Mouse (Mus musculus) CH12.LX (cell line): ENCODE measurements at regions not wholly inside any gene's neighbourhood (a gene's known extent, or its start where the extent isn't known, plus 50 kb on each side); places are given as distances from the start of the nearest gene placed in this dataset.

Experiments
- DNase-seq: peaks from one replicate; pipeline ENCODE4 v3.0.0-alpha.2; 2013; ENCODE audit errors: extremely low read depth
- H3K27ac ChIP-seq: 2 replicates; pipeline ENCODE4 v1.5.1; 2012; ENCODE audit warnings: low read depth, mild to moderate bottlenecking, control low read depth, moderate library complexity; ENCODE audit not compliant: insufficient read depth
- H3K27me3 ChIP-seq: replicated peaks from 2 replicates; pipeline ENCODE3; 2012; ENCODE audit warnings: inconsistent platforms
- H3K36me3 ChIP-seq, 2 experiments: replicated peaks in 1 of 2; 2 replicates each; pipeline versions ENCODE3 to v1.6.1; 2012; ENCODE audit warnings: inconsistent platforms in 1 of 2, low read length in 1 of 2, mild to moderate bottlenecking in 1 of 2, mixed read lengths in 1 of 2, moderate library complexity in 1 of 2; ENCODE audit not compliant: control insufficient read depth in 1 of 2, insufficient read depth in 1 of 2
- H3K4me1 ChIP-seq, 2 experiments: 2 replicates each; pipeline ENCODE4 v1.6.1; 2012; ENCODE audit warnings: inconsistent platforms in 1 of 2, moderate library complexity in 1 of 2; ENCODE audit not compliant: insufficient read depth in 2 of 2, control insufficient read depth in 1 of 2
- H3K4me2 ChIP-seq: 2 replicates; pipeline ENCODE4 v1.6.1; 2012; ENCODE audit warnings: low read depth, mild to moderate bottlenecking, control low read depth; ENCODE audit not compliant: poor library complexity, insufficient read depth, severe bottlenecking
- H3K4me3 ChIP-seq, 3 experiments: fragments of 150-350 bp in 1 of 3; sonication (generic) in 1 of 3; replicated peaks in 1 of 3; 2 replicates each; pipeline versions ENCODE3 to v1.5.1; 2011 to 2012; ENCODE audit warnings: low read depth in 2 of 3, low read length in 2 of 3, mild to moderate bottlenecking in 2 of 3, moderate library complexity in 2 of 3, control low read depth in 1 of 3, improper control_type of control experiment in 1 of 3, inconsistent platforms in 1 of 3, mixed read lengths in 1 of 3; ENCODE audit not compliant: poor library complexity in 1 of 3
- H3K79me2 ChIP-seq: replicated peaks from 2 replicates; pipeline ENCODE4 v1.6.1; 2012; ENCODE audit warnings: mild to moderate bottlenecking, moderate library complexity; ENCODE audit not compliant: control insufficient read depth, poor library complexity, insufficient read depth, severe bottlenecking; ENCODE audit errors: extremely low read depth
- H3K9ac ChIP-seq: 2 replicates; pipeline ENCODE4 v1.6.1; 2012; ENCODE audit warnings: low read depth, mild to moderate bottlenecking, control low read depth, moderate library complexity; ENCODE audit not compliant: insufficient read depth
- H3K9me3 ChIP-seq: replicated peaks from 2 replicates; pipeline ENCODE3; 2012; ENCODE audit warnings: low read length, inconsistent platforms, mixed read lengths
- BHLHE40 ChIP-seq: IDR thresholded peaks from 2 replicates; pipeline ENCODE4 v1.6.1; 2011; ENCODE audit warnings: mild to moderate bottlenecking, low read depth, low read length, improper control_type of control experiment
- CTCF ChIP-seq, 2 experiments: IDR thresholded peaks in 1 of 2; conservative IDR thresholded peaks in 1 of 2; 2 replicates each; pipeline ENCODE4 v1.5.1; 2011 to 2012; ENCODE audit warnings: low read depth in 2 of 2, low read length in 2 of 2, improper control_type of control experiment in 1 of 2, inconsistent platforms in 1 of 2, mild to moderate bottlenecking in 1 of 2, moderate library complexity in 1 of 2
- ELF1 ChIP-seq: IDR thresholded peaks from 2 replicates; pipeline ENCODE4 v1.6.1; 2014; ENCODE audit warnings: low read depth, mild to moderate bottlenecking, inconsistent platforms, low read length, improper control_type of control experiment
- EP300 ChIP-seq: IDR thresholded peaks from 2 replicates; pipeline ENCODE4 v1.6.1; 2011; ENCODE audit warnings: low read length, improper control_type of control experiment
- ETS1 ChIP-seq: conservative IDR thresholded peaks from 2 replicates; pipeline ENCODE4 v1.6.1; 2012; ENCODE audit warnings: low read depth, mild to moderate bottlenecking, inconsistent platforms, low read length, improper control_type of control experiment, moderate library complexity
- GABPA ChIP-seq: IDR thresholded peaks from 2 replicates; pipeline ENCODE4 v1.6.1; 2012; ENCODE audit warnings: low read depth, low read length, improper control_type of control experiment, inconsistent platforms; ENCODE audit not compliant: insufficient replicate concordance
- HCFC1 ChIP-seq: IDR thresholded peaks from 2 replicates; pipeline ENCODE4 v1.6.1; 2012; ENCODE audit warnings: low read depth, mild to moderate bottlenecking, inconsistent platforms, low read length, improper control_type of control experiment
- IRF4 ChIP-seq: IDR thresholded peaks from 2 replicates; pipeline ENCODE4 v1.6.1; 2014; ENCODE audit warnings: low read depth, mild to moderate bottlenecking, inconsistent platforms, low read length, improper control_type of control experiment
- JUN ChIP-seq: IDR thresholded peaks from 2 replicates; pipeline ENCODE4 v1.6.1; 2011; ENCODE audit warnings: low read depth, mild to moderate bottlenecking, low read length, improper control_type of control experiment, moderate library complexity; ENCODE audit not compliant: insufficient read depth
- KAT2A ChIP-seq: IDR thresholded peaks from 2 replicates; pipeline ENCODE4 v1.6.1; 2012; ENCODE audit warnings: low read length, improper control_type of control experiment, inconsistent platforms; ENCODE audit not compliant: insufficient replicate concordance
- MAFK ChIP-seq: IDR thresholded peaks from 2 replicates; pipeline ENCODE4 v1.6.1; 2011; ENCODE audit warnings: low read length, improper control_type of control experiment; ENCODE audit not compliant: insufficient replicate concordance
- MAX ChIP-seq: IDR thresholded peaks from 2 replicates; pipeline ENCODE4 v1.6.1; 2011; ENCODE audit warnings: low read length, improper control_type of control experiment
- MEF2A ChIP-seq: IDR thresholded peaks from 2 replicates; pipeline ENCODE4 v1.6.1; 2014; ENCODE audit warnings: low read depth, mild to moderate bottlenecking, inconsistent platforms, low read length, improper control_type of control experiment, borderline replicate concordance
- MXI1 ChIP-seq: IDR thresholded peaks from 2 replicates; pipeline ENCODE4 v1.6.1; 2011; ENCODE audit warnings: mild to moderate bottlenecking, low read depth, low read length, improper control_type of control experiment
- NELFE ChIP-seq: IDR thresholded peaks from 2 replicates; pipeline ENCODE4 v1.6.1; 2011; ENCODE audit warnings: low read depth, low read length, improper control_type of control experiment
- NRF1 ChIP-seq: IDR thresholded peaks from 2 replicates; pipeline ENCODE4 v1.6.1; 2014; ENCODE audit warnings: low read depth, mild to moderate bottlenecking, inconsistent platforms, low read length, improper control_type of control experiment, moderate library complexity
- POLR2AphosphoS2 ChIP-seq: IDR thresholded peaks from 2 replicates; pipeline ENCODE4 v1.6.1; 2011; ENCODE audit warnings: low read depth, low read length, improper control_type of control experiment
- RCOR1 ChIP-seq: conservative IDR thresholded peaks from 2 replicates; pipeline ENCODE4 v1.6.1; 2012; ENCODE audit warnings: low read depth, mild to moderate bottlenecking, inconsistent platforms, low read length, improper control_type of control experiment
- SIN3A ChIP-seq: IDR thresholded peaks from 2 replicates; pipeline ENCODE4 v1.6.1; 2012; ENCODE audit warnings: low read length, improper control_type of control experiment, inconsistent platforms
- SMC3 ChIP-seq: IDR thresholded peaks from 2 replicates; pipeline ENCODE4 v1.6.1; 2011; ENCODE audit warnings: low read depth, low read length, improper control_type of control experiment
- TBP ChIP-seq: conservative IDR thresholded peaks from 2 replicates; pipeline ENCODE4 v1.6.1; 2011; ENCODE audit warnings: low read depth, low read length, improper control_type of control experiment
- USF1 ChIP-seq: IDR thresholded peaks from 2 replicates; pipeline ENCODE4 v1.6.1; 2014; ENCODE audit warnings: low read depth, mild to moderate bottlenecking, inconsistent platforms, low read length, improper control_type of control experiment
- USF2 ChIP-seq: conservative IDR thresholded peaks from 2 replicates; pipeline ENCODE4 v1.6.1; 2011; ENCODE audit warnings: low read depth, low read length, improper control_type of control experiment
- ZC3H11A ChIP-seq: IDR thresholded peaks from 2 replicates; pipeline ENCODE4 v1.6.1; 2012; ENCODE audit warnings: low read depth, mild to moderate bottlenecking, inconsistent platforms, low read length, improper control_type of control experiment
- ZMIZ1 ChIP-seq: IDR thresholded peaks from 2 replicates; pipeline ENCODE4 v1.6.1; 2012; ENCODE audit warnings: low read depth, mild to moderate bottlenecking, inconsistent platforms, low read length, improper control_type of control experiment
- ZNF384 ChIP-seq: IDR thresholded peaks from 2 replicates; pipeline ENCODE4 v1.6.1; 2012; ENCODE audit warnings: low read depth, low read length, improper control_type of control experiment, inconsistent platforms
- dilution Hi-C: fragments of 300-500 bp; cut with MboI; formaldehyde crosslinking; loops from 2 replicates; pipeline ENCODE4 v1.14.3; 2020; ENCODE audit warnings: low sequenced_read_pairs; ENCODE audit not compliant: extremely low pct_unique_long_range_greater_than_20kb, extremely low pct_ligation_motif_present
- in situ Hi-C: fragments of 300-500 bp; cut with MboI; formaldehyde crosslinking; loops from 3 replicates; pipeline ENCODE4 v1.14.3; 2019; ENCODE audit warnings: low sequenced_read_pairs, low pct_ligation_motif_present, low pct_unique_long_range_greater_than_20kb, mixed read lengths

DNA sequence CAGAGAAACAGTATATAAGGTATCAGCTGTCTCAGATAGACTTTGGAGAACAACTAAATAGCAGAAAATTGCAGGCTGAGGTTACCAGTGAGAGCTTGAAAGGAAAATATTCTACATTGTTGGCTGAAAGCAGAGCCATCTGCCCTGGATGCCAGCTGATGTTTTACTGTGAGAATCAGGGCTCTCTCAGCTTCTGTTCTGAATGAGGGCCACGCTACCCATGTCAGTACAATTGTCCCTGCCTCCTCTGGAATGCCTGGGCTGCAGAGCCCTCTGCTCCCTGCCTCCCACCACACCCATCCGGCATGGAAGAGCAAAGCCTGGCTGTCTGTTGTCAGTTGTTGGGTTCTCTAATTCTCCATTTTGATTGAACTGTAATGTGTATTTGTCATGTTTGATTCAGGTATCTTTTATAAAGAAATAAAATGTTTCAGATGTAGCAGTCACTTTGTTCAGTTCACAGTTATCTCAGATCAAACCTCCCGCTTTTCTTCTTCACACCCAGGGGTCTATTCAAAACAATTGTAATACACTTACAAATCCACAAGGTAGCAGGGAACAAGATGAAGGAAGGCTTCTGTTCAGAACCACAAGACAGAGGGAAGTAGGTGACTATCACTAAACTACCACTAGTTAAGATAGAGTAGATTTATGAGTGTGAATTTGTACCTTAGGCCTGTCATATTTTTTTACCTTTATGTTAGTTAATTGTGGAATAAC is 404.0 kb upstream of the Pou3f2 start:
- Histone ChIP-seq H3K4me1 (no peaks in the 10 kb centered on the region), H3K27me3 (no peaks in the 10 kb centered on the region), H3K27ac (no peak overlapping the region), H3K9ac (no peak overlapping the region), H3K79me2 (no peaks in the 10 kb centered on the region), H3K4me3 (no peak overlapping the region), H3K4me2 (no peak overlapping the region), H3K9me3 (no peaks in the 10 kb centered on the region), H3K36me3 (no peaks in the 10 kb centered on the region)
- dilution Hi-C loops (no loop called here), in situ Hi-C loops (no loop called here)
- no peak for DNase-seq
- TF ChIP-seq USF2 (no peak), ELF1 (no peak), ZC3H11A (no peak), KAT2A (no peak), MAX (no peak)

- in situ Hi-C loops (no loop called here), dilution Hi-C loops (no loop called here)
- no peaks in the 10 kb centered on the region for H3K9me3 ChIP-seq
- TF ChIP-seq ETS1: no peak
- no peak for TF ChIP-seq MXI1
- TF ChIP-seq IRF4: no peak
- TF ChIP-seq MEF2A: no peak
- no peak for TF ChIP-seq HCFC1
- H3K36me3 ChIP-seq: no peaks in the 10 kb centered on the region
- no peak for DNase-seq
- H3K9ac ChIP-seq: no peak overlapping the region
- H3K4me1 ChIP-seq: no peaks in the 10 kb centered on the region
- H3K27me3 ChIP-seq: no peaks in the 10 kb centered on the region
- no peak overlapping the region for H3K27ac ChIP-seq
- no peak overlapping the region for H3K4me2 ChIP-seq
- no peaks in the 10 kb centered on the region for H3K79me2 ChIP-seq
- H3K4me3 ChIP-seq: no peak overlapping the region
These were observed 392.5 kb upstream of the Pou3f2 start for GRCm38 (mm10) chr4:22880692-22881091.

GRCm38 (mm10) chr4:22875392-22875791 is 387.2 kb upstream of the Pou3f2 start:
- Histone ChIP-seq H3K4me2 (no peak overlapping the region), H3K4me3 (no peak overlapping the region), H3K79me2 (no peaks in the 10 kb centered on the region), H3K9me3 (no peaks in the 10 kb centered on the region), H3K27me3 (no peaks in the 10 kb centered on the region), H3K9ac (no peak overlapping the region), H3K36me3 (no peaks in the 10 kb centered on the region), H3K4me1 (no peaks in the 10 kb centered on the region), H3K27ac (no peak overlapping the region)
- dilution Hi-C loops: no loop called here
- in situ Hi-C loops: no loop called here
- DNase-seq: no peak
- no peak for TF ChIP-seq ZNF384
- no peak for TF ChIP-seq USF1
- TF ChIP-seq GABPA: no peak
- TF ChIP-seq JUN: no peak
- TF ChIP-seq EP300: no peak
- TF ChIP-seq MAFK: no peak
- TF ChIP-seq NELFE: no peak
- TF ChIP-seq ZMIZ1: no peak
- no peak for TF ChIP-seq SMC3
- no peak for TF ChIP-seq ZC3H11A
- no peak for TF ChIP-seq SIN3A
- no peak for TF ChIP-seq TBP
- no peak for TF ChIP-seq POLR2AphosphoS2
- TF ChIP-seq BHLHE40: no peak
- TF ChIP-seq RCOR1: no peak
- TF ChIP-seq NRF1: no peak
- TF ChIP-seq CTCF (conservative IDR thresholded peaks at IDR 0.05 in 1 of 2, IDR thresholded peaks at IDR 0.05 in 1 of 2; ENCODE audit: low read depth in 2 of 2, low read length in 2 of 2): no peak
- no peak for TF ChIP-seq KAT2A
- TF ChIP-seq ELF1: no peak
